19 mouse cellular contexts compared by ENCODE assay signal in genomic region chr5:87349150-87349549, GRCm38 (mm10). TPM values are rescaled to one million over a fixed set of nuclear protein-coding genes. Genes with fewer than 3 reads are reported as not detected.
"Had no signal": no experiment of that assay in that cellular context is flagged by ENCODE, and none has a peak within 500 bp of the region (broad histone marks: within the 10 kb centered on the region; RNA-seq: fewer than 3 reads in every experiment).

No protein-coding gene starts in this region.

RNA-seq across cellular contexts. Expression of gene Ugt2a3, which starts 12.2 kb away (rescaled TPM):
- polyA plus RNA-seq: heart, embryonic 10.5 days; heart, embryonic 11.5 days; heart, embryonic 12.5 days; heart, embryonic 13.5 days; heart, embryonic 14.5 days; heart, embryonic 15.5 days; heart, embryonic 16.5 days; heart, postnatal 0 days; hindbrain, embryonic 10.5 days; hindbrain, embryonic 11.5 days; hindbrain, embryonic 12.5 days; hindbrain, embryonic 13.5 days; hindbrain, embryonic 14.5 days; hindbrain, embryonic 15.5 days; hindbrain, embryonic 16.5 days; hindbrain, postnatal 0 days; inflammation-experienced regulatory T-cells, adult 6 months; kidney, embryonic 14.5 days; kidney, embryonic 15.5 days had no signal
